Mouse (Mus musculus): Measurements from ENCODE around the gene Nfe2l1. TPM values are rescaled to one million over a fixed set of nuclear protein-coding genes. Genes with fewer than 3 reads are reported as not detected.

Nfe2l1 gene
- polyA plus RNA-seq, 1 experiment from 2014 or later, result 56.0 TPM

- Histone ChIP-seq H3K4me1 (ENCODE audit: control insufficient read depth, insufficient read depth, low read length) (no peaks in the 10 kb centered on the region), H3K9ac (ENCODE audit: low read depth, low read length) (no peak overlapping the region), H3K9me3 (ENCODE audit: control insufficient read depth, low read length) (no peaks in the 10 kb centered on the region), H3K4me3 (ENCODE audit: low read depth, low read length) (no peak overlapping the region), H3K36me3 (ENCODE audit: control insufficient read depth, insufficient read depth, low read length) (peaks cover 95% of the 10 kb centered on the region), H3K4me2 (ENCODE audit: low read depth, low read length) (no peak overlapping the region), H3K27ac (replicated peaks; ENCODE audit: low read depth, low read length) (no peak overlapping the region), H3K27me3 (replicated peaks; ENCODE audit: control insufficient read depth, insufficient read depth, low read length) (no peaks in the 10 kb centered on the region)
- WGBS, result 56% methylated on average over 1 of the region's 1 CpGs
- DNase-seq (ENCODE audit: low spot score) (no peak), ATAC-seq (ENCODE audit: low read depth) (no peak)
Measured at GRCm38 (mm10) chr11:96808066-96808465, 21.7 kb downstream of the Nfe2l1 start.

- Histone ChIP-seq H3K36me3 (ENCODE audit: control insufficient read depth, insufficient read depth, low read length) (peaks cover 97% of the 10 kb centered on the region), H3K27me3 (replicated peaks; ENCODE audit: control insufficient read depth, insufficient read depth, low read length) (no peaks in the 10 kb centered on the region), H3K27ac (replicated peaks; ENCODE audit: low read depth, low read length) (no peak overlapping the region), H3K4me2 (ENCODE audit: low read depth, low read length) (no peak overlapping the region), H3K4me3 (ENCODE audit: low read depth, low read length) (no peak overlapping the region), H3K9ac (ENCODE audit: low read depth, low read length) (no peak overlapping the region), H3K9me3 (ENCODE audit: control insufficient read depth, low read length) (no peaks in the 10 kb centered on the region), H3K4me1 (ENCODE audit: control insufficient read depth, insufficient read depth, low read length) (no peaks in the 10 kb centered on the region)
- DNase-seq (ENCODE audit: low spot score) (no peak), ATAC-seq (ENCODE audit: low read depth) (no peak)
- WGBS, result 93% methylated on average over 5 of the region's 5 CpGs
Measured at GRCm38 (mm10) chr11:96805606-96806005, 24.2 kb downstream of the Nfe2l1 start.

- 89% methylated on average over 2 of the region's 2 CpGs for WGBS
Measured at GRCm38 (mm10) chr11:96799511-96799910, 30.3 kb downstream of the Nfe2l1 start.

GRCm38 (mm10) chr11:96796586-96796985, 33.2 kb downstream of the Nfe2l1 start:
- Histone ChIP-seq H3K27ac (replicated peaks; ENCODE audit: low read depth, low read length) (no peak overlapping the region), H3K4me2 (ENCODE audit: low read depth, low read length) (no peak overlapping the region), H3K4me1 (ENCODE audit: control insufficient read depth, insufficient read depth, low read length) (peaks cover 7% of the 10 kb centered on the region), H3K4me3 (ENCODE audit: low read depth, low read length) (no peak overlapping the region), H3K36me3 (ENCODE audit: control insufficient read depth, insufficient read depth, low read length) (peaks cover 38% of the 10 kb centered on the region), H3K9me3 (ENCODE audit: control insufficient read depth, low read length) (no peaks in the 10 kb centered on the region), H3K9ac (ENCODE audit: low read depth, low read length) (no peak overlapping the region), H3K27me3 (replicated peaks; ENCODE audit: control insufficient read depth, insufficient read depth, low read length) (no peaks in the 10 kb centered on the region)
- DNase-seq (ENCODE audit: low spot score) (no peak), ATAC-seq (ENCODE audit: low read depth) (no peak)
- WGBS, result 57% methylated on average over 1 of the region's 1 CpGs

More at GRCm38 (mm10) chr11:96799511-96799910, 30.3 kb downstream of the Nfe2l1 start:
- Histone ChIP-seq H3K9ac (ENCODE audit: low read depth, low read length) (no peak overlapping the region), H3K4me2 (ENCODE audit: low read depth, low read length) (no peak overlapping the region), H3K27ac (replicated peaks; ENCODE audit: low read depth, low read length) (no peak overlapping the region), H3K4me3 (ENCODE audit: low read depth, low read length) (no peak overlapping the region), H3K36me3 (ENCODE audit: control insufficient read depth, insufficient read depth, low read length) (peaks cover 68% of the 10 kb centered on the region), H3K4me1 (ENCODE audit: control insufficient read depth, insufficient read depth, low read length) (no peaks in the 10 kb centered on the region), H3K9me3 (ENCODE audit: control insufficient read depth, low read length) (no peaks in the 10 kb centered on the region), H3K27me3 (replicated peaks; ENCODE audit: control insufficient read depth, insufficient read depth, low read length) (no peaks in the 10 kb centered on the region)
- no peak for ATAC-seq (ENCODE audit: low read depth)
- no peak for DNase-seq (ENCODE audit: low spot score)

- WGBS, result 97% methylated on average over 2 of the region's 2 CpGs
- H3K36me3 ChIP-seq (ENCODE audit: control insufficient read depth, insufficient read depth, low read length), result peaks cover 33% of the 10 kb centered on the region
- no peak overlapping the region for H3K4me2 ChIP-seq (ENCODE audit: low read depth, low read length)
- no peak overlapping the region for H3K4me3 ChIP-seq (ENCODE audit: low read depth, low read length)
- DNase-seq (ENCODE audit: low spot score), result no peak
- no peak overlapping the region for H3K9ac ChIP-seq (ENCODE audit: low read depth, low read length)
- peaks cover 8% of the 10 kb centered on the region for H3K4me1 ChIP-seq (ENCODE audit: control insufficient read depth, insufficient read depth, low read length)
- no peaks in the 10 kb centered on the region for H3K9me3 ChIP-seq (ENCODE audit: control insufficient read depth, low read length)
- no peak overlapping the region for H3K27ac ChIP-seq (replicated peaks; ENCODE audit: low read depth, low read length)
- ATAC-seq (ENCODE audit: low read depth), result no peak
- no peaks in the 10 kb centered on the region for H3K27me3 ChIP-seq (replicated peaks; ENCODE audit: control insufficient read depth, insufficient read depth, low read length)
Measured at GRCm38 (mm10) chr11:96796081-96796480, 33.7 kb downstream of the Nfe2l1 start.

- Histone ChIP-seq H3K4me2 (ENCODE audit: low read depth, low read length) (no peak overlapping the region), H3K36me3 (ENCODE audit: control insufficient read depth, insufficient read depth, low read length) (peaks cover 27% of the 10 kb centered on the region), H3K27ac (replicated peaks; ENCODE audit: low read depth, low read length) (no peak overlapping the region), H3K9me3 (ENCODE audit: control insufficient read depth, low read length) (no peaks in the 10 kb centered on the region), H3K4me3 (ENCODE audit: low read depth, low read length) (no peak overlapping the region), H3K9ac (ENCODE audit: low read depth, low read length) (no peak overlapping the region), H3K4me1 (ENCODE audit: control insufficient read depth, insufficient read depth, low read length) (peaks cover 14% of the 10 kb centered on the region), H3K27me3 (replicated peaks; ENCODE audit: control insufficient read depth, insufficient read depth, low read length) (no peaks in the 10 kb centered on the region)
- WGBS, result 95% methylated on average over 13 of the region's 13 CpGs
- DNase-seq (ENCODE audit: low spot score), result no peak
- no peak for ATAC-seq (ENCODE audit: low read depth)
Measured at GRCm38 (mm10) chr11:96795491-96795890, 34.3 kb downstream of the Nfe2l1 start.

GRCm38 (mm10) chr11:96790681-96791080, 39.1 kb downstream of the Nfe2l1 start:
- no peak overlapping the region for H3K27ac ChIP-seq (replicated peaks; ENCODE audit: low read depth, low read length)
- peak overlapping the region; percentile 35; the same call in 1 of the 2 replicates for H3K9ac ChIP-seq (ENCODE audit: low read depth, low read length)
- peaks cover 6% of the 10 kb centered on the region for H3K36me3 ChIP-seq (ENCODE audit: control insufficient read depth, insufficient read depth, low read length)
- DNase-seq (ENCODE audit: low spot score), result no peak
- no peaks in the 10 kb centered on the region for H3K27me3 ChIP-seq (replicated peaks; ENCODE audit: control insufficient read depth, insufficient read depth, low read length)
- H3K4me3 ChIP-seq (ENCODE audit: low read depth, low read length), result peak overlapping the region; percentile 79
- H3K4me2 ChIP-seq (ENCODE audit: low read depth, low read length), result peak overlapping the region; percentile 82
- 0% methylated on average over 1 of the region's 1 CpGs for WGBS
- H3K9me3 ChIP-seq (ENCODE audit: control insufficient read depth, low read length), result no peaks in the 10 kb centered on the region
- H3K4me1 ChIP-seq (ENCODE audit: control insufficient read depth, insufficient read depth, low read length), result peaks cover 20% of the 10 kb centered on the region
- ATAC-seq (ENCODE audit: low read depth), result no peak

GRCm38 (mm10) chr11:96789990-96790389, 39.8 kb downstream of the Nfe2l1 start:
- no peaks in the 10 kb centered on the region for H3K36me3 ChIP-seq (ENCODE audit: control insufficient read depth, insufficient read depth, low read length)

More at GRCm38 (mm10) chr11:96789990-96790389, 39.8 kb downstream of the Nfe2l1 start:
- WGBS, result 8% methylated on average over 5 of the region's 5 CpGs
- peak overlapping the region; percentile 94; the same call in 1 of the 2 replicates for H3K27ac ChIP-seq (replicated peaks; ENCODE audit: low read depth, low read length)
- H3K9ac ChIP-seq (ENCODE audit: low read depth, low read length), result peak overlapping the region; percentile 91
- peaks cover 20% of the 10 kb centered on the region for H3K4me1 ChIP-seq (ENCODE audit: control insufficient read depth, insufficient read depth, low read length)
- H3K9me3 ChIP-seq (ENCODE audit: control insufficient read depth, low read length), result no peaks in the 10 kb centered on the region
- H3K27me3 ChIP-seq (replicated peaks; ENCODE audit: control insufficient read depth, insufficient read depth, low read length), result no peaks in the 10 kb centered on the region
- peak overlapping the region; percentile 82 for H3K4me2 ChIP-seq (ENCODE audit: low read depth, low read length)
- no peak for DNase-seq (ENCODE audit: low spot score)
- peak overlapping the region; percentile 79 for H3K4me3 ChIP-seq (ENCODE audit: low read depth, low read length)
- no peak for ATAC-seq (ENCODE audit: low read depth)

Measured in embryonic facial prominence, embryonic 14.5 days (tissue).